Mouse (Mus musculus) adrenal gland, adult 8-10 months (tissue): Measurements from ENCODE around the gene Cpsf7. TPM values are rescaled to one million over a fixed set of nuclear protein-coding genes. Genes with fewer than 3 reads are reported as not detected.
"Not testable (repeated sequence)": the region's sequence is repeated elsewhere in the genome, so short reads cannot be mapped to it uniquely, and the experiment has no call there.

ENCODE experiments used
- DNase-seq: peaks from one replicate; pipeline ENCODE4 v3.0.0; 2022
- total RNA-seq, 4 experiments: library from RNA; stranded (reverse); gene quantifications; 2 replicates each; pipeline ENCODE4 v1.2.4; 2022

Gene Cpsf7
- 10 to 100 TPM; 46.9 to 89.6 (median 65.8) TPM for total RNA-seq

- peak; percentile 89 for DNase-seq
Observed at GRCm38 (mm10) chr19:10525106-10525901, at the start of gene Cpsf7. Gene Cpsf7, plus strand, starts transcription at chr19:10525266.

GRCm38 (mm10) chr19:10479541-10479940 is 45.5 kb upstream of the Cpsf7 start:
- no peak for DNase-seq

GRCm38 (mm10) chr19:10482703-10483102 is 42.4 kb upstream of the Cpsf7 start, which contains the start of gene Ppp1r32:
Gene Ppp1r32, minus strand, starts transcription at chr19:10482928.
- DNase-seq = no peak

GRCm38 (mm10) chr19:10486264-10486738 is 38.8 kb upstream of the Cpsf7 start:
- DNase-seq = peak; percentile 30

DNA sequence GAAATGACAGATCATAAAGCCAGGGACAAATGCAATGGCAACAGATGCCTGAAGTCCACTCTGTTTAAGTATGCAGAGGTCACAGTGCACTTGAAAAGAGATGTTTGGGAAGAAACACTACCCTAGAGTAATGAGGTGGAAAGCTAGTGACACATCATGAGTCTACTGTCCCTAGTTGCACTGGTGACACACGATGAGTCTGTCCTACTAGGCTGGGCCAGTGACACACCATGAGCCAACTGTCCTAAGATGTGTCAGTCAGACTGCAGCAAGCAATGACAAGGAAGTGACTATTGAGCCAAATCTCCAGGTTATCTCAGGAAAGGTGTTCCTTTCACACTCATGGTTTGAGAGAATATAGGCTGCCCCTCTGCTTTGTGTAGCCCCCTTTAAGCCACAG is 29.4 kb upstream of the Cpsf7 start:
- DNase-seq = peak; percentile 38

GRCm38 (mm10) chr19:10496976-10497375 is 28.1 kb upstream of the Cpsf7 start:
- no peak for DNase-seq

DNA sequence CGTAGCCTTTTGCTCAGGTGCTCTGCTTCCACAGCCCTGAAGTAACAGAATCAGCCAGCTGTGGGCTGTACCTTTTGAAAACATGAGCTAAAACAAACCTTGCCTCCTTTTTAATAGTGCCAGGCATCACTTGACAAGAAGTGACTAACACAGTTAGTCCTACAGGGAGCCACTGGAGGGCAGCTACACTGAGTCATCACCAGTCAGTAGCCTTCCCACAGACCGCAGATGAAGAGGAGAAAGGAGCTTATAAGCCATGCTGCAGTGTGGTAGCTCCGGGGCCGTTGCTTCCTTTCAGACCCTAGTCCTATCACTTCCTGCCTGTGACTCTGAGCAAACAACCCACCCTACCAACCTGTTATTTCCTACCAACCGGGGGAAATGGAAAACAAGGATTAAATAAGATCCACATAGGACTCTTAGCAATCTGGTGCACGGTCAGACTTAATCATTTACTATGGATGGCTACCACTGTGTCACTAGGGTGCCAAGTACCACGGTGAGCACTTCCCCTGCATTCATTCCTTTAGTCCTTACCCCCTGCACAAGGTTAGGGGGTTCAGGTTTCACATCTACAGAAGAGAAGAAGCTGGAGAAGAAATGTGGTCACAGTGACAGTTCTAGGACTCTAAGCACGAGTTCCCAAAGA is 27.4 kb upstream of the Cpsf7 start:
- no peak for DNase-seq

DNA sequence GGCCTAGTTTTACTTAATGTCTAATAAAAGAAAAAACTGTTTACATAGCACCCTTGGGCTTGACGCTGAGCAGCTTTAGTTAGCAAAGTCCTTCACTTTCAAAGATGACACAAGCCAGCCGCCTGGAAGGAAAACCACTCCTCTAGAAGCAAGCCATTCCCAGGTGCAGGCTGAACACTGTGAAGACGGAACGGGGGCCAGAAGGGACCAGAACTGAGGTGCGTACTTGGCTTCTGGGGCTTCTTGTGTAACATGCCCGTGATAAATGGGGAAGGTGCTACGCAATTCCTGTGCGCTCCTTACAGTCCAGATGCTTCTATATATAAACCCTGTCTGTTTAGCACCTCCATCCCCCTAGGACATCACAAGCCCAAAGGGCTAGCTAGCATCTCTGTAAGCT is 24.5 kb upstream of the Cpsf7 start:
- DNase-seq = no peak

GRCm38 (mm10) chr19:10502571-10502970 is 22.5 kb upstream of the Cpsf7 start:
- DNase-seq = no peak

DNA sequence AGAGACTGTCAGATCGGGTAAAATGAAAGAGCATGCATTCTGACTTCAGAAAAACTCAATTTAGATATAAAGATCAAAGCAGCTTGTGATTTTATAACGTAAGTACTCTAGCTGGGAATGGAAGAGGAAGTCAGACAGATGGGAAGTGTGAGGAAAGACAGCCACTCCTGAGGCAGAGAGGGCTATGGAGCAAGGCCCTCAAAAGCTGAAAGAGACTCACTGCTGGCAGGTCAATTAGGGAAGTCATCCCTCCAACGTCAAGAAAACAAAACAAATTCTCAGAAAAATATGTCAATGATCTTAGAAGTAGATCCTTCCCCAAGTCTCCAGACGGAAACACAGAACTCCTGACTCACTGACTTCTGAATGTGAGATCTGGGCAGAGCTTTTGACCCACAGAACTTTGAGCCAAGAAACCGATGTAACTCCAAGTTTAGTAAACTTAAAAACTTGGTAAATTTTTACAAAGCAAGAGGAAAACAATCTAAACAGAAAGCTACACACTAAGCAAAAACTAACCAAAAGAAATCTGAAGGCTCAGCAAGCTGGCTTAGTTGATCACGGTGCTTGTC is 14.2 kb upstream of the Cpsf7 start:
- no peak for DNase-seq

GRCm38 (mm10) chr19:10520355-10520754 is 4.7 kb upstream of the Cpsf7 start:
- no peak for DNase-seq

- DNase-seq = no peak
Observed at GRCm38 (mm10) chr19:10521926-10522325, 3.1 kb upstream of the Cpsf7 start.

DNA sequence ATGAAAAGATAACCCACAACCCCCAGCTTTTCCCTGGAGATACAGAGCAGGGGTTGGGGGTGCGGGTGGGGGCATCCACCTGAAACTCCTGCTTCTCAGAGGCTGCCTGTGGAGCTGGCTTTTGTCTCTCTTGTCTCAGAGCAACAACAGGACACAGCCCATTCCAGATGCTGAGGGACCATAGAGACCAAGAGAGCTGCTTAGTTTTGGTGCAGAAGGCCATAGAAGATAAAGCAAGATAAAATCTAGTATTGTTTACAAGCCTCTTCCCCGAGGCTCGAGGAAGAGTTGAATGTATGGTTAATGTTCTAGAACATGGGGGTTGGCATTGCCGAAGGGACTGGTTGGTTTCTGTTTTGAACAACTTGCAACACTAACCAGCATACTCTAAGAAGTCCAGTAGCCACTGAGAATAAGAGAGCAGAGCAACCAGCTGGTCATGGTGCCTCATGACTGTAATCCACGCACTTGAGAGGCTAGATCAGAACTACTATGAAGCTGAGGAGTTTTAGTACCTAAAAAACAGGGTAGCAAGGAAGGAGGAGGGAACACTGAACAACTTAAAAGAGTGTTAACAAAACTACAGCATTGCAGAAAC is 1.5 kb upstream of the Cpsf7 start:
- DNase-seq = no peak

GRCm38 (mm10) chr19:10524784-10525105 is 321 bp upstream of the Cpsf7 start:
- no peak for DNase-seq

- DNase-seq = no peak
Observed at GRCm38 (mm10) chr19:10525910-10526309, 844 bp downstream of the Cpsf7 start, which contains the start of gene Sdhaf2. Gene Sdhaf2, minus strand, starts transcription at chr19:10526142.

DNA sequence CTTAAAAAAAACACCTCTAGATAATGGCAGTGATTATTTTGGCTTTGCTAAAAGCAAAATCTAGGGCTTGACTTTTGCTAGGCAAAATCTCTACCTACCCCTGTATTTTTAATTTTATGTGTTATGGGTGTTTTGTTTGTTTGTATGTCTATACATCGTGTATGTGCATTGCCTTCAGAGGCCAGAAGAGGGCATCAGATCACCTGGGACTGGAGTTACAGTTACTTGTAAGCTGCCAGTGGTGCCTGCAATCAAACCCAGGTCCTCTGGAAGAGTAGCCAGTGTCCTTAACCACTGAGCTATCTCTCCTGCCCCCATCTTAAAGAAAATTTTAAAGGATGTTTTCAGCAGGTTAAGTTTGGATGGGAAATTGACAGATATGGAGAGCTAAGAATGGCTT is 5.0 kb downstream of the Cpsf7 start:
- DNase-seq = no peak

DNA sequence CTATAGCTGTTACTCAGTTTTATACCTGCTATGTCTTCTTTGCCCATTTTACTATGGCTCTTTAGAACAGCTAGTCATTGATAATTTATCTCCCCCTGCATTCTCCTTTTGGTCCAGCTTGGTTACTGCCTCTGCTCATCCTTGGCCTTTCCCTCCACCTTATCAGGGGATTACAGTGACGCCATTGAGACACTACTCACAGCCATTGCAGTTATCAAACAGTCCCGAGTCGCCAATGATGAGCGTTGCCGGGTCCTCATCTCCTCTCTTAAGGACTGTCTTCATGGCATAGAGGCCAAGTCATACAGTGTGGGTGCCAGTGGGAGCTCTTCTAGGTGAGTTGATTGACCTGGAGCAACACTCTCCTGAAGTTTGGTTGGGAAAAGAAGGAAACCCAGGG is 14.4 kb downstream of the Cpsf7 start:
- no peak for DNase-seq

DNA sequence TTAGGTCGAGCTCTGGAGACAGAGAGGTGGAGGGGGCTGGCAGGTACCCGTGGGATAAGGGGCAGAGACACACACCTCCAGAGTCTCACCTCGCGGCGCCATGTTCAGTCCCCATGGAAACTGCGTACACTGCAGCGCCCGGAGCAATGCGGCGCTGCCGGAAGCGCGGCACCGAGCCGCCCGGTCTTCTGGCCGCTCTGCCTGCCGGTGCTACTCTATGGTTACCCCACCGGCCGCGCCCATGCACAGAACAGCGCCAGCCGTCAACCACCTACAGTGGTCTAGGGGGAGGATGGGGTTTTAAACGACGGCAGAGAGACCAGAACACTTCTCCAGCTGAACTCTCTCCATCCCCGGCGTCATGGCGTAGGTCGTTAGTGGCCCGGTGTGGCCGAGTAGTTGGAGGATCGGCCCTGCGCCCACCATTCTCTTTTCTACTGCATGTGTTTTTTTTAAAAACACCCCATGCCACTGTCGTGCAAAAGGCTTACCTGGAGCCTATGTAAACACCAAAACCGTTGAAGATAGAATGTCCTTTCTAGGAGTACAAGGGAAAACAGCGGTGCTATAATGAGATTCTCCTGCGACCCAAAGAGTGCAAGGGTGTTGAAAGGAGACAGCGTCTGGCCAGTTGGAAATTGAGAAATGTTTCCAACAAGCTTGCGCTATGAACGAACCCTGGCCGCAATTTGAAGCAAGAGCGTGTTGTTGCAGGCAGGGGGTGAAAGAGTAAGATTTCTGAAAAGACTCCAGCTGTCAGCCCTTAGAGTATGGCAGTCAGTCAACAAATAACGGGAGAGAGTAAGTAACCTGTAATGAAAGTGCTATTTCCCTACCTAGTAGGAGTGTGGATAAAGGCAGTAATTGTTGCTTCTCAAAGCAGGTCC is 30.8 kb downstream of the Cpsf7 start, which contains the start of gene Tmem216:
Gene Tmem216, minus strand, starts transcription at position 615 of the 887 bp plus-strand sequence.
- peak; percentile 81 for DNase-seq

GRCm38 (mm10) chr19:10557001-10557400 is 31.9 kb downstream of the Cpsf7 start:
- no peak for DNase-seq

GRCm38 (mm10) chr19:10557430-10557829 is 32.4 kb downstream of the Cpsf7 start:
- DNase-seq = no peak

DNA sequence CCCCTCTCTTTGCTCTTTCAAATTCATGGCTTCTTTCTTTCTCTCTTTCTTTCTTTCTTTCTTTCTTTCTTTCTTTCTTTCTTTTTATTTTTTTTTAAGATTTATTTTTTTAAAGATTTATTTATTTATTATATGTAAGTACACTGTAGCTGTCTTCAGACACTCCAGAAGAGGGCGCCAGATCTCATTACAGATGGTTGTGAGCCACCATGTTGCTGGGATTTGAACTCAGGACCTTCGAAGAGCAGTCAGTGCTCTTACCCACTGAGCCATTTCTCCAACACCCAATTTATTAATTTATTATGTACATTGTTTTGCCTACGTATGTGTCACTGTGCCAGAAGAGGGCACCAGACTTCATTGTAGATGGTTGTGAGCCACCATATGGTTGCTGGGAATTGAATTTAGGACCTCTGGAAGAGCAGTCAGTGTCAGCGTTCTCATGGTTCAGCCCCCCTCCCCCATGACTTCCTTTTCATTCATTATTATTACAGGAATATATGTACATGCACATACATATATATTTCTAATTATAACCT is 32.8 kb downstream of the Cpsf7 start:
- not testable (repeated sequence) for DNase-seq

GRCm38 (mm10) chr19:10560108-10560507 is 35.0 kb downstream of the Cpsf7 start:
- DNase-seq = no peak
